Mouse (Mus musculus) forebrain, embryonic 13.5 days (tissue): ENCODE data around the gene Nfe2l3. TPM values are rescaled to one million over a fixed set of nuclear protein-coding genes. Genes with fewer than 3 reads are reported as not detected.
A peak's percentile ranks its signal among the peaks of the same experiment; 100 is the strongest.

Experiments used
- ATAC-seq: fragments of 200-750 bp; cut with Nextera tagmentation; 2 replicates; pipeline ENCODE4 v1.8.0; 2017
- H3K27ac ChIP-seq: fragments of 300-500 bp; sonication (generic); 2 replicates; pipeline ENCODE4 v1.5.1; 2015; ENCODE audit warnings: inconsistent platforms, mild to moderate bottlenecking, moderate library complexity
- H3K27me3 ChIP-seq: fragments of 300-500 bp; sonication (generic); 2 replicates; pipeline ENCODE4 v1.6.1; 2015; ENCODE audit warnings: mild to moderate bottlenecking, inconsistent platforms
- H3K36me3 ChIP-seq: fragments of 300-500 bp; sonication (generic); 2 replicates; pipeline ENCODE4 v1.6.1; 2015; ENCODE audit warnings: mild to moderate bottlenecking, inconsistent platforms; ENCODE audit not compliant: poor library complexity, severe bottlenecking
- H3K4me1 ChIP-seq: fragments of 300-500 bp; sonication (generic); 2 replicates; pipeline ENCODE4 v1.6.1; 2015; ENCODE audit warnings: inconsistent platforms
- H3K4me2 ChIP-seq: fragments of 300-500 bp; sonication (generic); 2 replicates; pipeline ENCODE4 v1.6.1; 2015; ENCODE audit warnings: inconsistent platforms, mild to moderate bottlenecking, moderate library complexity
- H3K4me3 ChIP-seq: fragments of 300-500 bp; sonication (generic); 2 replicates; pipeline ENCODE4 v1.5.1; 2015; ENCODE audit warnings: mild to moderate bottlenecking, inconsistent platforms
- H3K9ac ChIP-seq: fragments of 300-500 bp; sonication (generic); 2 replicates; pipeline ENCODE4 v1.6.1; 2015; ENCODE audit warnings: mild to moderate bottlenecking, inconsistent platforms
- H3K9me3 ChIP-seq: fragments of 300-500 bp; sonication (generic); replicated peaks from 2 replicates; pipeline ENCODE4 v1.6.1; 2016; ENCODE audit warnings: inconsistent platforms
- WGBS: fragments of 180-500 bp; shearing (Covaris S2); methylation state at CpG from one replicate; pipeline ENCODE4 v1.1.7; 2015; 5-methylcytosine and 5-hydroxymethylcytosine counted together
- polyA plus RNA-seq: library from polyadenylated mRNA; unstranded; fragments of >200 nt; fragmentation: Nextera tagmentation; extraction: Ambion mirVana; gene quantifications from 2 replicates; pipeline ENCODE4 v1.2.1, GENCODE M21; 2015

Nfe2l3 gene
- polyA plus RNA-seq, 1 experiment from 2014 or later, result 3.8 TPM

DNA sequence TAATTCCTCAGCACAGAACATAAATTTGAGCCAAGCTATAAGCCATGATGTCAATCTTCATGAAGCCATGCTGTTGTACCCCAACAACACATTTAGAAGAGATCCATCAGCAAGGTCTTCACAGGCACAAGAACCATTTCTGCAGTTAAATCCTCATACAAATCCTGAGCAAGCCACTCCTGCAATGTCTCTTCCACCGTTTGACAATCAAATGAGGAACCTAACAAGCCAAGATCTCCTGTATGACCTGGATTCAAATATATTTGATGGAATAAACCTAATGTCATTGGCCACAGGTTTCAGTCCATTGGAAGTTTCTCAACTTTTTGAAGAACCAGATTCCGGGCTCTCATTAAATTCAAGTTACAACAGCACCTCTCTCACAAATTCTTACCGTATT lies 24.8 kb downstream of the Nfe2l3 start:
- no peak overlapping the region for H3K4me3 ChIP-seq
- H3K4me2 ChIP-seq, result no peak overlapping the region
- no peaks in the 10 kb centered on the region for H3K9me3 ChIP-seq
- no peak for ATAC-seq
- no peaks in the 10 kb centered on the region for H3K27me3 ChIP-seq
- peaks cover 31% of the 10 kb centered on the region for H3K36me3 ChIP-seq
- 80% methylated on average over 3 of the region's 3 CpGs for WGBS
- H3K4me1 ChIP-seq, result no peaks in the 10 kb centered on the region
- H3K27ac ChIP-seq, result no peak overlapping the region
- no peak overlapping the region for H3K9ac ChIP-seq

DNA sequence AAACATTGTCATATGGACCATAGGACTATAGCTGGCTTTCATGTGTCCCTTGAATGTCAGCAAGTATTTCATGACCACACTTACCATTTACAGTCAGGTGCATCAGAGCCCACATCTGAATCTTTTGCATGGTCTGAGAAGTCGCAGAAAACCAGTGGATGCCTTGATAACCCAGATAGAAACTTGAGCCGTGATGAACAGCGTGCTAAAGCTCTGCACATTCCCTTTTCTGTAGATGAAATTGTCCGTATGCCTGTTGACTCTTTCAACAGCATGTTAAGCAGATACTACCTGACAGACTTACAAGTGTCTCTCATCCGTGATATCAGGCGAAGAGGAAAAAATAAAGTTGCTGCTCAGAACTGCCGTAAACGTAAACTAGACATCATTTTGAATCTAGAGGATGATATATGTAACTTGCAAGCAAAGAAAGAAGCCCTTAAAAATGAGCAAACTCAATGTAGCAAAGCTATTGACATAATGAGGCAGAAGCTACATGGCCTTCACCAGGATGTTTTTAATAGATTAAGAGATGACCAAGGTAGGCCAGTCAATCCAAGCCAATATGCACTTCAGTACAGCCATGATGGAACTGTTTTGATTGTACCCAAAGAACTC lies 25.4 kb downstream of the Nfe2l3 start:
- H3K4me1 ChIP-seq, result no peaks in the 10 kb centered on the region
- no peak overlapping the region for H3K4me2 ChIP-seq
- no peak overlapping the region for H3K27ac ChIP-seq
- H3K4me3 ChIP-seq, result no peak overlapping the region
- no peak overlapping the region for H3K9ac ChIP-seq
- no peak for ATAC-seq
- H3K36me3 ChIP-seq, result peaks cover 33% of the 10 kb centered on the region
- no peaks in the 10 kb centered on the region for H3K9me3 ChIP-seq
- 88% methylated on average over 8 of the region's 8 CpGs for WGBS
- no peaks in the 10 kb centered on the region for H3K27me3 ChIP-seq

DNA sequence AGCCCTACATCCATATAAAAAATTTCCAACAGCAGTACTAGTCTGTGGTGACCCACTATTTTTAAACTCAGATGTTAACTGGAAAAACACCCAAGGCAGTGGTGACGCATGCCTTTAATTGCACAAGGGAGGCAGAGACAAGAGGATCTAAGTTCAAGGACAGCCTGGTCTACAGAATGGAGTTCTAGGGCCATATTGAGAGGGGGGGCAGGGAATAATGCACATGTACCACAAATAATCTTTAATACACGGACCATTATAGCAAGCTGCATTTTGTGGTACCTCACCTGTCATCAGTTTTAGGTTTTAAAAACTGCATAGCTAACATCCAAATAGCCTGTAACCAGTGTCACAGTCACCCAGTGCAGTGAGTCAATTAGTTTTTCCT lies 26.4 kb downstream of the Nfe2l3 start:
- ATAC-seq, result peak; percentile 28

DNA sequence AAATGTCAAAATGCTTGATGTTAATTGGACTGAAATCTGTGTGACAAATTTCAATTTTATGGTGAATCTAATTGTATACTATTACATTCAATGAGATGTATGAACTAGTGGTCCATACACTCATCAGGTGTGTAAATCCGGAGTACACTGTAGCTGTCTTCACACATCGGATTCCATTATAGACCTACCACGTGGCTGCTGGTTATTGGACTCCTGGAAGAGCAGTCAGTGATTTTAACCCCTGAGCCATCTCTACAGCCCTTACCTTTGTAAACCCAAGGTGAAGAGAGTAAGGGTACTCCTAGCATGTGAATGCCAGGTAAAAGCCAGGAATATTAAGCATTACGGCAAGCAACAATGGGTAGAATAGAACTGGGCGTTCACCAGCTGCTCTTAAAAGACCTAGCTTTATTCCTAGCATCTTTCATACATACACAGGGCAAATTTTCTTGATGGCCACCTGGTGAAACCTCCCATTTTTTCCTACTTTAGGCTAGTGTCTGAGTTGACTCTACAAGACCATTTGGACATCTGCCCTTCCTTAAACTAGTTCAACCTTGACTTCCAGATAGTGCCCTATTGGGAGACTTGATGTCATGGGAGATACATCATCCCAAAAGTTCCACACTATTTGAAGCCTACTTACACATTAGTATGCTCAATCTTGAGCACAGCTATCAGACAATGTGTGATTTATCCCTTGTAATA lies 27.0 kb downstream of the Nfe2l3 start:
- no peak overlapping the region; the same call in 1 of the 2 replicates for H3K27ac ChIP-seq
- whole genome bisulfite sequencing, result 35% methylated on average over 5 of the region's 5 CpGs
- H3K4me2 ChIP-seq, result no peak overlapping the region
- peaks cover 47% of the 10 kb centered on the region for H3K36me3 ChIP-seq
- ATAC-seq, result peak; percentile 39
- no peaks in the 10 kb centered on the region for H3K27me3 ChIP-seq
- H3K9me3 ChIP-seq, result no peaks in the 10 kb centered on the region
- no peak overlapping the region for H3K4me3 ChIP-seq
- H3K4me1 ChIP-seq, result peaks cover 10% of the 10 kb centered on the region; the same call in 1 of the 2 replicates
- H3K9ac ChIP-seq, result no peak overlapping the region

More for the DNA sequence above, 26.4 kb downstream of the Nfe2l3 start:
- no peak overlapping the region for H3K27ac ChIP-seq
- WGBS, result 39% methylated on average over 2 of the region's 2 CpGs
- no peak overlapping the region for H3K4me3 ChIP-seq
- H3K9me3 ChIP-seq, result no peaks in the 10 kb centered on the region
- no peak overlapping the region for H3K4me2 ChIP-seq
- peaks cover 44% of the 10 kb centered on the region for H3K36me3 ChIP-seq
- no peak overlapping the region for H3K9ac ChIP-seq
- 0 out of 2 replicates have a peak, but pooled peaks cover 7% of the 10 kb centered on the region for H3K4me1 ChIP-seq
- no peaks in the 10 kb centered on the region for H3K27me3 ChIP-seq

DNA sequence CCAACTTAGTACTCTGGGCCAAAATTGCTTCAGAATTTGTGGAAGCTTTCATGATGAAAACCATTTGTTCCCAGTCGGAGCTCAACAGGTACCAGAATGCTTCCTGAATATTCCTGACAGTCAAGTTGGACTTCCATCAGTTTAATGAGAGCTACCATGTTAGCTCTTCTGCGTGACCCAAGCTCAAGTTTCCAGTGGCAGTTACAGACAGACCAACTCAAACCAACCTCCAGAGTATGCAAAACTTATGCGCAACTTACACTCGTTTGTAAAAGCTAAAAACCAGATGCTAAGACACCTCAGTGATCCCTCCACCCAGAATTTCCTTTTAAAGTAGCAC lies 27.5 kb downstream of the Nfe2l3 start:
- Histone ChIP-seq H3K36me3 (peaks cover 52% of the 10 kb centered on the region), H3K4me1 (peaks cover 13% of the 10 kb centered on the region), H3K27ac (no peak overlapping the region), H3K27me3 (no peaks in the 10 kb centered on the region), H3K4me2 (no peak overlapping the region), H3K9ac (no peak overlapping the region), H3K9me3 (no peaks in the 10 kb centered on the region), H3K4me3 (no peak overlapping the region)
- peak; percentile 27; the same call in 1 of the 2 replicates for ATAC-seq
- 81% methylated on average over 4 of the region's 4 CpGs for WGBS

DNA sequence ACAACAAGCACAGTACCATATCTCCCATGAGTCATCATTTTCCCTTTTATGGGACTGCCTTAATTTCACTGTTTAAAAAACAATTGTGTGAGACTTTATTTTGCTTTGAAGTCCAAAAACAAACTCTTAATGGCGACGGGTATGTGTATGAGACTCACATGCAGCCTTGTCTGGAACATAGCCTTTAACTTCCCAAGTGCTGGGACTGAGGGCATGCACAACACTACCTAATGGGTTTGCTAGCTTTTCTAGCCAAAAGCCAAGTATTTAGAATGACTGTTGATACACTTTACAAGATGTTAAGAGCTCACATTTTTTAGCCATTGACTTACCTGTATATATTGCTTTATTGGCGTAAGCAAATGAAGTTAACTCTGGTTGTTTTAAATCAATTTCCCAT lies 27.9 kb downstream of the Nfe2l3 start:
- H3K36me3 ChIP-seq, result peaks cover 56% of the 10 kb centered on the region
- WGBS, result 84% methylated on average over 3 of the region's 3 CpGs

DNA sequence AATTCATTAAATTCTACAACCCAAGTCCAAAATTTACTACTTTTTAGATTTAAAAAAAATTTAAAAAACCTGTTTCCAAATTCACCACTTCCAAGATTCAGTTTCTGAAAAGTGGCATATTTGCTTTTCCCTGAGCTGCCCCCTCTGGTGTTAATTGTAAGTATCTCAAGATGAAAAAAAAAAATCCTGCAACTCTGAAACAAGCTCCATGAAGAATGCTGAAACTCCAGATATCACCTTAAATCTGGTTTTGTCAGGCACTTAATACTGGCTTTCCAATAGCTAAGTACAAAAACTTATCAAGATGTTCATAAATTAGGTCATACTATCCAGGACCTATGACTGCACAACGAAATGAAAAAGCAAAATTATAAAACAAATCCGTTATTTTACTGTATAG lies 35.2 kb downstream of the Nfe2l3 start:
- H3K4me1 ChIP-seq, result peaks cover 46% of the 10 kb centered on the region
- 3% methylated on average over 2 of the region's 2 CpGs for WGBS
- peak overlapping the region; percentile 65 for H3K4me2 ChIP-seq
- peak overlapping the region; percentile 97 for H3K4me3 ChIP-seq
- H3K9me3 ChIP-seq, result no peaks in the 10 kb centered on the region
- H3K36me3 ChIP-seq, result peaks cover 48% of the 10 kb centered on the region
- H3K9ac ChIP-seq, result peak overlapping the region; percentile 62
- ATAC-seq, result no peak
- no peak overlapping the region for H3K27ac ChIP-seq
- no peaks in the 10 kb centered on the region for H3K27me3 ChIP-seq

More for the DNA sequence above, 27.9 kb downstream of the Nfe2l3 start:
- Histone ChIP-seq H3K27ac (no peak overlapping the region), H3K4me3 (no peak overlapping the region), H3K9me3 (no peaks in the 10 kb centered on the region), H3K4me2 (no peak overlapping the region), H3K9ac (no peak overlapping the region), H3K27me3 (no peaks in the 10 kb centered on the region), H3K4me1 (peaks cover 17% of the 10 kb centered on the region)
- no peak for ATAC-seq

DNA sequence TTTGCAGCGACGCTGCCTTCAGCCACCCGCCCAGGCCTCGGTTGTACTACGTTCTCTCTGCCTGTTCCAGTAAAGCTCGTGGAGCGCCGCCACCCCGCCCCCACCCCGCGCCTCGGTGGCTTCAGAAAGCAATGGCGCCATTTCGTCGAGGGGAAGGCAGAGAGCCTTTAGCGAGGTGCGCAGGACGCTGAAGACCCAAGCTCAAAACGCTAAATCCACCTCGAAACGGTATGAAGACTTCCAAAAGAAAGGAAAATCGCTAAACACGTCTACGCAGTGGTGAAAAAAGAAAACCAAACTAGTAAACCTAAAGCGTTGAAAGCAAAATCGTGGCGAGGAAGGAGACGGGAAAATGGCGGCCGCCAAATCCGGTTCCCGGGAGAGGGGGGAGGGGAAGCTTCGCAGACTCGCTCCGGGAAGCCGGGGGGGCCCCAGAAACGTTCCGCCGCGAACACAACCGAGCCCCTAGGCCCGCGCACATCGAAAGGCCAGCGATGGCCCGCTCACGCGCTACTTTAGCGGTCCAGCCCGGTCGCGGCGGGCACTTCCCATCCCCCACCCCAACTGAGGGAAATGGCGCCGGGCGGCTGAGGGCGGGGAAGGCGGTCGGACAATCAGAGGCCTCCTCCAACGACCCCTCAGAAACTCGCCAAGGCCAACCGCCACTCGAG lies 36.6 kb downstream of the Nfe2l3 start:
- peaks cover 48% of the 10 kb centered on the region for H3K36me3 ChIP-seq
- peak overlapping the region; percentile 100 for H3K27ac ChIP-seq
- H3K9me3 ChIP-seq, result no peaks in the 10 kb centered on the region
- H3K9ac ChIP-seq, result peak overlapping the region; percentile 100
- ATAC-seq, result peak; percentile 7; the same call in 1 of the 2 replicates
- H3K27me3 ChIP-seq, result no peaks in the 10 kb centered on the region
- H3K4me1 ChIP-seq, result peaks cover 52% of the 10 kb centered on the region
- peak overlapping the region; percentile 97 for H3K4me3 ChIP-seq
- under 1% methylated on average over 63 of the region's 63 CpGs for WGBS
- peak overlapping the region; percentile 87 for H3K4me2 ChIP-seq

DNA sequence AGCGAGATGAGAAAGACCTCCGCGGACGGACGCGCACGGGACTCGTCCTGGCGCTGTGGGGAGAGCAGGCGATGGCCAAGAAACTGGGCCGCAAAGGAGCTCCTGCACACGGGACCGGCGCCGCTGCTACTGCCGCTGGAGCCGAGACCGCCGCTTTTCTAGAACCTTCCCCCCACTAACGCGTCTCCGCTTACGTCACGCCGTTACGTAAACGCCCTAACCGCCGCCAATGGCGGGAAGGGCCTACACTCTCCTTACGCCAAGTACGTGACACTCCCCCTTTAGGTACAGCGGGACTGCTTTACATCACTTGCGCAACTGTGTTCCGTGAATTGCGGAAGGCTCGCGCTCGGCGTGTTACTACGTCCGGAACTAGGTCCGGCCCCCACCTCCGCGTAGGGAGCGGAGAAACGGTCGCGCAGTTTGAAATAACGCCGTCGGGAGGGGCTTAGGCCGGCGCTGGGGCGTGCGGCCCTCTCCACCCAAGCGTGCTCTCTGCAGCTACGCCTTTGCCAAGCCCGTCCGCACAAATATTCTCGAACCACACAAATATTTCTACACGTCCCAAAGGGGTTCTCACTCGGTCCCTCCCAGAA lies 37.3 kb downstream of the Nfe2l3 start, which contains the start of gene Hnrnpa2b1:
Gene Hnrnpa2b1 (minus strand): TSS at position 180 of the 596 bp plus-strand sequence.
- Histone ChIP-seq H3K27me3 (no peaks in the 10 kb centered on the region), H3K9ac (peak within 1 kb of the TSS; percentile 100), H3K4me1 (peaks cover 50% of the 10 kb centered on the region), H3K4me2 (peak within 1 kb of the TSS; percentile 87), H3K9me3 (no peaks in the 10 kb centered on the region), H3K36me3 (peaks cover 50% of the 10 kb centered on the region), H3K27ac (peak within 1 kb of the TSS; percentile 100), H3K4me3 (peak within 1 kb of the TSS; percentile 97)
- under 1% methylated on average over 63 of the region's 63 CpGs for WGBS
- peak; percentile 91 for ATAC-seq

DNA sequence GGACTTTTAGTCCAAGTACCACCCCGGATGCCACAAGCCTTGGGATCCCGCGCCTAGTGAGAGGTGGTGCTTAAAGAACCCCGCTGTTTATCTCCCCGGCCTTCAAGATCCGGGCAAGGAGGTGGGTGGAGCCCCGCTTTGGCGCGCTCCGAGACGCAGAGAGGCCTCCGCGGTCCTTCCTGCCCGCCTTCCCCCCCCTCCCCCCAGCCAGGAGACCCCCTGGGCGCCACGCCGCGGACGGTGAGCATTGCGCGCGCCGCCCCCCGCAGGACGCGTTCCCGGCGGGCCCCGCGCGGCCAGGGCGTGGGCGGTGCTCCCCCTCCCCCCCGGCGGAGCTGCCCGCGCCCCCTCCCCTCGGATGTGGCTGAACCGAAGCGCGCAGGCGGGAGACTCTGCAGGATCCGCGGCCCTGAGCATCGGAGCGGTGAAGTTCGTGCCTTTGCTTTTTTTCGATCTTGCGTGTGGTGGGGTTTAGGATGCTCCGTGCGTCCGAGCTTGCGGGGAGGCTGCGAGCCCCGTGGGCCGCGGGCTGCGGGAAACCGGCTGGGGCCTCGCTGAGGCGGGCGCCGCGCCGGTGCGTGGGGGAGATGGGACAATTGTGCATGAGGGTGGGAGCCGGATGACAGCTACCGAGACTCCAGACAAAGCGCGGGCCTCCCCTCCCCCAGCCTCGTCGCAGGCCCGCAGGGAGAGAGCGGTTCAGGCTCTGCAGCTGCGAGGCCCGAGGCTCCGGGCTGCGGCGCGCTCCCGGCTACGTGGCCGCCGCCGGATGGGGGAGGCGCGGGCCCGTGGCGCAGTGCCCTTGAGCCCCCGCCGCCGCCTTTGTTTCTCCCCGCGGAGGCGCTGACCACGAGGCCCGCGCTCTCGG lies 38.1 kb downstream of the Nfe2l3 start, which contains the start of gene Cbx3:
Gene Cbx3 (plus strand): TSS at position 50 of the 868 bp plus-strand sequence.
- H3K4me2 ChIP-seq, result peak within 1 kb of the TSS; percentile 87
- H3K27ac ChIP-seq, result peak within 1 kb of the TSS; percentile 100
- no peaks in the 10 kb centered on the region for H3K9me3 ChIP-seq
- peak within 1 kb of the TSS; percentile 97 for H3K4me3 ChIP-seq
- H3K4me1 ChIP-seq, result peaks cover 44% of the 10 kb centered on the region
- WGBS, result under 1% methylated on average over 80 of the region's 99 CpGs
- no peaks in the 10 kb centered on the region for H3K27me3 ChIP-seq
- peak; percentile 83 for ATAC-seq
- H3K9ac ChIP-seq, result peak within 1 kb of the TSS; percentile 100
- H3K36me3 ChIP-seq, result peaks cover 49% of the 10 kb centered on the region

DNA sequence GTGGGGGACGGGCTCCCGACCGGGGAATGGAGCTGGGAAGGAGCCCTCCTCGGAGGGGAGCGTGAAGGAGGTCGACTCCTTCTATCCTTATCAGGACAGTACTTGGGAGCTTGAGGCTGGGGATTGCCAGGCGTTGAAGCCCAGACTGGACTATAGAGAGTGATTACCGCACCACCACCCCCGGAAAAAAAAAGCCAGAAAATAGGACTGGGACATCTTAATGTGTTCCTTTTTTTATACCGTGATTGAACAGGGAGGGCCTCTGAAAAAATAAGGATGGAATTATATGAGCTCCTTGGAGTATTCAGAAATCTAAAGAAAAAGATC lies 38.7 kb downstream of the Nfe2l3 start:
- Histone ChIP-seq H3K27ac (peak overlapping the region; percentile 100), H3K36me3 (peaks cover 48% of the 10 kb centered on the region), H3K4me3 (peak overlapping the region; percentile 97), H3K9ac (peak overlapping the region; percentile 100), H3K4me2 (peak overlapping the region; percentile 87), H3K4me1 (peaks cover 38% of the 10 kb centered on the region), H3K27me3 (no peaks in the 10 kb centered on the region), H3K9me3 (no peaks in the 10 kb centered on the region)
- 2% methylated on average over 10 of the region's 10 CpGs for WGBS
- ATAC-seq, result no peak; the same call in 1 of the 2 replicates
